Mouse (Mus musculus): ENCODE data around the gene Dazap1. TPM values are rescaled to one million over a fixed set of nuclear protein-coding genes. Genes with fewer than 3 reads are reported as not detected.
A peak's percentile ranks its signal among the peaks of the same experiment; 100 is the strongest.

Gene Dazap1
- polyA plus RNA-seq, 1 experiment from 2014 or later = 21.8 TPM

GRCm38 (mm10) chr10:80312586-80313504 is 51.6 kb downstream of the Dazap1 start:
- DNase-seq (no peak), ATAC-seq (no peak)
- peaks cover 4% of the 10 kb centered on the region; the same call in 1 of the 2 replicates for H3K36me3 ChIP-seq (replicated peaks; ENCODE audit: insufficient read depth, low read length)
- H3K9ac ChIP-seq (replicated peaks) = no peak overlapping the region
- WGBS (ENCODE audit: insufficient replicate concordance) = 62% methylated on average over 54 of the region's 54 CpGs
- no peak for TF ChIP-seq EP300 (IDR thresholded peaks at IDR 0.05; ENCODE audit: low read depth)
- no peak for TF ChIP-seq CTCF (IDR thresholded peaks at IDR 0.05; ENCODE audit: low read depth)
- no peak overlapping the region for H3K4me2 ChIP-seq (ENCODE audit: low read depth, low read length)
- peaks cover 61% of the 10 kb centered on the region for H3K27me3 ChIP-seq (ENCODE audit: insufficient read depth, low read length)
- peaks cover 18% of the 10 kb centered on the region for H3K4me1 ChIP-seq (ENCODE audit: insufficient read depth)
- no peak overlapping the region for H3K4me3 ChIP-seq (ENCODE audit: low read depth, low read length)
- no peaks in the 10 kb centered on the region for H3K9me3 ChIP-seq (ENCODE audit: low read length)
- no peak overlapping the region for H3K27ac ChIP-seq (ENCODE audit: low read depth)

GRCm38 (mm10) chr10:80313627-80314201 is 52.4 kb downstream of the Dazap1 start:
- WGBS (ENCODE audit: insufficient replicate concordance) = 21% methylated on average over 18 of the region's 20 CpGs

GRCm38 (mm10) chr10:80314494-80315001 is 53.3 kb downstream of the Dazap1 start:
- Histone ChIP-seq H3K27ac (ENCODE audit: low read depth) (no peak overlapping the region), H3K9me3 (ENCODE audit: low read length) (no peaks in the 10 kb centered on the region), H3K36me3 (replicated peaks; ENCODE audit: insufficient read depth, low read length) (peaks cover 17% of the 10 kb centered on the region), H3K27me3 (ENCODE audit: insufficient read depth, low read length) (peaks cover 61% of the 10 kb centered on the region), H3K9ac (replicated peaks) (no peak overlapping the region), H3K4me1 (ENCODE audit: insufficient read depth) (peaks cover 24% of the 10 kb centered on the region), H3K4me2 (ENCODE audit: low read depth, low read length) (no peak overlapping the region), H3K4me3 (ENCODE audit: low read depth, low read length) (no peak overlapping the region)
- ATAC-seq (no peak), DNase-seq (no peak)
- TF ChIP-seq CTCF (IDR thresholded peaks at IDR 0.05; ENCODE audit: low read depth) (no peak), EP300 (IDR thresholded peaks at IDR 0.05; ENCODE audit: low read depth) (no peak)
- WGBS (ENCODE audit: insufficient replicate concordance) = 52% methylated on average over 16 of the region's 16 CpGs

More at GRCm38 (mm10) chr10:80313627-80314201, 52.4 kb downstream of the Dazap1 start:
- DNase-seq (no peak), ATAC-seq (no peak)
- Histone ChIP-seq H3K9ac (replicated peaks) (no peak overlapping the region), H3K27ac (ENCODE audit: low read depth) (no peak overlapping the region), H3K4me1 (ENCODE audit: insufficient read depth) (peaks cover 18% of the 10 kb centered on the region), H3K9me3 (ENCODE audit: low read length) (no peaks in the 10 kb centered on the region), H3K4me3 (ENCODE audit: low read depth, low read length) (no peak overlapping the region), H3K27me3 (ENCODE audit: insufficient read depth, low read length) (peaks cover 61% of the 10 kb centered on the region), H3K4me2 (ENCODE audit: low read depth, low read length) (peak overlapping the region; percentile 13; the same call in 1 of the 2 replicates), H3K36me3 (replicated peaks; ENCODE audit: insufficient read depth, low read length) (peaks cover 12% of the 10 kb centered on the region)
- TF ChIP-seq CTCF (IDR thresholded peaks at IDR 0.05; ENCODE audit: low read depth) (no peak), EP300 (IDR thresholded peaks at IDR 0.05; ENCODE audit: low read depth) (no peak)

- Histone ChIP-seq H3K27ac (ENCODE audit: low read depth) (no peak overlapping the region), H3K27me3 (ENCODE audit: insufficient read depth, low read length) (peaks cover 59% of the 10 kb centered on the region), H3K4me1 (ENCODE audit: insufficient read depth) (peaks cover 26% of the 10 kb centered on the region), H3K4me3 (ENCODE audit: low read depth, low read length) (no peak overlapping the region), H3K9me3 (ENCODE audit: low read length) (no peaks in the 10 kb centered on the region), H3K36me3 (replicated peaks; ENCODE audit: insufficient read depth, low read length) (peaks cover 17% of the 10 kb centered on the region), H3K4me2 (ENCODE audit: low read depth, low read length) (no peak overlapping the region), H3K9ac (replicated peaks) (0 out of 2 replicates have a peak overlapping the region, but pooled peaks have one; percentile 11)
- no peak for DNase-seq
- 39% methylated on average over 27 of the region's 27 CpGs for WGBS (ENCODE audit: insufficient replicate concordance)
- TF ChIP-seq EP300 (IDR thresholded peaks at IDR 0.05; ENCODE audit: low read depth) = no peak
- TF ChIP-seq CTCF (IDR thresholded peaks at IDR 0.05; ENCODE audit: low read depth) = no peak
- no peak for ATAC-seq
Observed at GRCm38 (mm10) chr10:80315315-80315714, 54.0 kb downstream of the Dazap1 start.

DNA sequence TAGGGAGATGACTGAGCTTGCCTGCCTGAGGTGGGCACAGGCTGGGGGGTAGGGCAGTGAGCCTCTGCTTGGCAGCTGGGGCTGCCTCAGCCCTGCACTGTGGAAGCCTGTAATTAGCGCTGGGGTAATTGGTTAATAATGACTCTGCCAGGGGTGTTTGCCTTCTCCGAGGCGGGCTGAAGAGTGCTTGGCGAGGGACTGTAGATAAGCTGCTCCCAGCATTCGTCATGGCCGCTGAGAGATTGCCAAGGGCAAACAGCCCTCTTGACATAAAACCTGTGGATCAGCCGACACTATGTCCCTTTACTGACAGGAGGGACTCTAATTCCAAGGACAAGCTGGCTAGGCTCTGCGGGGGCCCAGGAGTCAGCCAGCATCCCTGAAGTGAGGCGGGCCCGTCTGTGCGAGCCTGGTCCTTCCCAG is 55.1 kb downstream of the Dazap1 start:
- H3K36me3 ChIP-seq (replicated peaks; ENCODE audit: insufficient read depth, low read length) = peaks cover 17% of the 10 kb centered on the region
- WGBS (ENCODE audit: insufficient replicate concordance) = 26% methylated on average over 11 of the region's 11 CpGs
- no peak overlapping the region for H3K27ac ChIP-seq (ENCODE audit: low read depth)
- no peak for DNase-seq
- peaks cover 49% of the 10 kb centered on the region for H3K27me3 ChIP-seq (ENCODE audit: insufficient read depth, low read length)
- TF ChIP-seq CTCF (IDR thresholded peaks at IDR 0.05; ENCODE audit: low read depth) = no peak
- TF ChIP-seq EP300 (IDR thresholded peaks at IDR 0.05; ENCODE audit: low read depth) = no peak
- H3K4me2 ChIP-seq (ENCODE audit: low read depth, low read length) = no peak overlapping the region
- no peaks in the 10 kb centered on the region for H3K9me3 ChIP-seq (ENCODE audit: low read length)
- H3K4me1 ChIP-seq (ENCODE audit: insufficient read depth) = peaks cover 34% of the 10 kb centered on the region
- no peak for ATAC-seq
- H3K4me3 ChIP-seq (ENCODE audit: low read depth, low read length) = no peak overlapping the region
- peak overlapping the region; percentile 26; the same call in 1 of the 2 replicates for H3K9ac ChIP-seq (replicated peaks)

DNA sequence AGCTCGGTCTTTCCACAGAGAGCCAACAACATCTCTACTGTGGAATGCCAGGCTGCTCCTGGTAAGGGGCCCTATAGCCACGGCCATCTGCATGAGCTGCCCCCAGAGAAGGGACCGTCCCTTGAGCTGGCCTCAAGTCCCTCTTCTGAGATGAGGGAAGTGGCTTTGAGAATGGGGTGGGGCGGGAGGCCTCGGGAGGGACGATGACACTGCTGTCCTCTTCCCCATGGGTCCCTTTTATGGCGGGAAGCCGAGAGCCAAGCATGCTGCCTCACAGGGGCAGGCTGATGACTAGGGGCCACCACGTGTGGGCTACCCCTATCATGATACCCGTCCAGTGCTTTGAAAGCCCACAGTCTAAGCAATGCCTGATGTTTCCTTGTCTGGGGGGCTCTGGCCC is 55.7 kb downstream of the Dazap1 start:
- Histone ChIP-seq H3K4me1 (ENCODE audit: insufficient read depth) (peaks cover 35% of the 10 kb centered on the region), H3K4me3 (ENCODE audit: low read depth, low read length) (no peak overlapping the region), H3K9ac (replicated peaks) (no peak overlapping the region), H3K9me3 (ENCODE audit: low read length) (no peaks in the 10 kb centered on the region), H3K4me2 (ENCODE audit: low read depth, low read length) (no peak overlapping the region), H3K27ac (ENCODE audit: low read depth) (no peak overlapping the region), H3K36me3 (replicated peaks; ENCODE audit: insufficient read depth, low read length) (peaks cover 17% of the 10 kb centered on the region), H3K27me3 (ENCODE audit: insufficient read depth, low read length) (peaks cover 43% of the 10 kb centered on the region)
- DNase-seq (no peak), ATAC-seq (no peak)
- 34% methylated on average over 10 of the region's 10 CpGs for WGBS (ENCODE audit: insufficient replicate concordance)
- TF ChIP-seq CTCF (IDR thresholded peaks at IDR 0.05; ENCODE audit: low read depth) = no peak
- TF ChIP-seq EP300 (IDR thresholded peaks at IDR 0.05; ENCODE audit: low read depth) = no peak
